Mouse (Mus musculus): ENCODE measurements around the gene Plekhg2. TPM values are rescaled to one million over a fixed set of nuclear protein-coding genes. Genes with fewer than 3 reads are reported as not detected.
"Not testable (repeated sequence)": the region's sequence is repeated elsewhere in the genome, so short reads cannot be mapped to it uniquely, and the experiment has no call there.

The Plekhg2 gene
- polyA plus RNA-seq, 1 experiment from 2014 or later: 35.6 TPM

DNA sequence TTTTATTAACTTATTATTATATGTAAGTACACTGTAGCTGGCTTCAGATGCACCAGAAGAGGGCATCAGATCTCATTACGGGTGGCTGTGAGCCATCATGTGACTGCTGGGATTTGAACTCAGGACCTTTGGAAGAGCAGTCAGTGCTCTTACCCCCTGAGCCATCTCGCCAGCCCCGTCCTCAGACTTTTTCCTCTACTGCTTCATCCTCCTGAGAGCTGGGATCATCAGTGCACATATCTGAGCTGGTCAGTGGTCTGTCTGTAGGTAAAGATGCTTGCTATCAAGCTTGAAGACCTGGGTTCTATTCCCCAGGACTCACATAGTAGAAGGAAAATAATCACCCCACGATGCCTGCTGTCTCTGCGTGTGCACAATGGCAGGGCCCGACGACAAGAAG lies 15.0 kb upstream of the Plekhg2 start:
- ATAC-seq (ENCODE audit: insufficient number of reproducible peaks, insufficient read depth, low FRiP score, low read depth); H3K9me3 ChIP-seq (ENCODE audit: control insufficient read depth, low read length); H3K27me3 ChIP-seq (ENCODE audit: control insufficient read depth, insufficient read depth, low read length); H3K4me2 ChIP-seq (ENCODE audit: low read length); H3K9ac ChIP-seq (ENCODE audit: low read length); H3K4me3 ChIP-seq (ENCODE audit: control insufficient read depth in 1 of 2, insufficient read depth in 1 of 2, low read depth in 1 of 2, low read length in 2 of 2); H3K27ac ChIP-seq (replicated peaks in 1 of 2; ENCODE audit: control insufficient read depth in 1 of 2, insufficient read depth in 1 of 2, low read depth in 2 of 2, low read length in 2 of 2): not testable (repeated sequence)
- H3K36me3 ChIP-seq (ENCODE audit: control insufficient read depth, insufficient read depth, low read length): peaks cover 51% of the 10 kb centered on the region
- peaks cover 13 to 21% of the 10 kb centered on the region in 2 experiments for H3K4me1 ChIP-seq (ENCODE audit: control insufficient read depth in 2 of 2, insufficient read depth in 2 of 2, low read length in 2 of 2)
- 83% methylated on average over 7 of the region's 7 CpGs for WGBS

DNA sequence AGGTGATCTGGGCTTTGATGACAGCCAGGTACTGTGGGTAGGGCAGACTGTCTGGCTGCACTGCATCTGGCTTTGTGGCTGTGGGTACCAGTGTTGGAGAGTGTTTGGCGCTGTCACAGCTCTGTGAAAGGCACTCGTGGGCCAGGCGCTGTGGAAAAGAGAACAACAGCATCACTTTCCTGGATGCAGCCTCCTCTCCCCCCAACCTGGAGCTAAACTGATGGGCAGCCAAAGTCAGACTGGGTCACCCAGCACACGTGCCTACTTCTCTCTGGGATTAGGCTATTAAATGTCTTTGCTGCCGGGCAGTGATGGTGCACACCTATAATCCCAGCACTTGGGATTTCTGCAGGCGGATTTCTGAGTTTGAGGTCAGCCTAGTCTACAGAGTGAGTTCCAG lies 14.5 kb upstream of the Plekhg2 start:
- H3K27ac ChIP-seq (replicated peaks in 1 of 2; ENCODE audit: control insufficient read depth in 1 of 2, insufficient read depth in 1 of 2, low read depth in 2 of 2, low read length in 2 of 2); H3K4me2 ChIP-seq (ENCODE audit: low read length); ATAC-seq (ENCODE audit: insufficient number of reproducible peaks, insufficient read depth, low FRiP score, low read depth); H3K27me3 ChIP-seq (ENCODE audit: control insufficient read depth, insufficient read depth, low read length); H3K9me3 ChIP-seq (ENCODE audit: control insufficient read depth, low read length); H3K9ac ChIP-seq (ENCODE audit: low read length); H3K4me3 ChIP-seq (ENCODE audit: control insufficient read depth in 1 of 2, insufficient read depth in 1 of 2, low read depth in 1 of 2, low read length in 2 of 2): not testable (repeated sequence)
- H3K36me3 ChIP-seq (ENCODE audit: control insufficient read depth, insufficient read depth, low read length): peaks cover 51% of the 10 kb centered on the region
- peaks cover 16 to 23% of the 10 kb centered on the region in 2 experiments for H3K4me1 ChIP-seq (ENCODE audit: control insufficient read depth in 2 of 2, insufficient read depth in 2 of 2, low read length in 2 of 2)
- WGBS: 81% methylated on average over 6 of the region's 6 CpGs

GRCm38 (mm10) chr7:28386462-28386861 lies 14.1 kb upstream of the Plekhg2 start:
- Histone ChIP-seq H3K4me1 (ENCODE audit: control insufficient read depth in 2 of 2, insufficient read depth in 2 of 2, low read length in 2 of 2) (peaks cover 20 to 23% of the 10 kb centered on the region in 2 experiments), H3K9ac (ENCODE audit: low read length) (no peak overlapping the region), H3K9me3 (ENCODE audit: control insufficient read depth, low read length) (no peaks in the 10 kb centered on the region), H3K27me3 (ENCODE audit: control insufficient read depth, insufficient read depth, low read length) (no peaks in the 10 kb centered on the region), H3K27ac (replicated peaks in 1 of 2; ENCODE audit: control insufficient read depth in 1 of 2, insufficient read depth in 1 of 2, low read depth in 2 of 2, low read length in 2 of 2) (no peak overlapping the region), H3K4me2 (ENCODE audit: low read length) (no peak overlapping the region), H3K36me3 (ENCODE audit: control insufficient read depth, insufficient read depth, low read length) (peaks cover 51% of the 10 kb centered on the region), H3K4me3 (ENCODE audit: control insufficient read depth in 1 of 2, insufficient read depth in 1 of 2, low read depth in 1 of 2, low read length in 2 of 2) (no peak overlapping the region)
- WGBS: 5% methylated on average over 4 of the region's 4 CpGs
- peak; percentile 18 for ATAC-seq (ENCODE audit: insufficient number of reproducible peaks, insufficient read depth, low FRiP score, low read depth)

- Histone ChIP-seq H3K27me3 (ENCODE audit: control insufficient read depth, insufficient read depth, low read length) (no peaks in the 10 kb centered on the region), H3K4me1 (ENCODE audit: control insufficient read depth in 2 of 2, insufficient read depth in 2 of 2, low read length in 2 of 2) (peaks cover 25 to 27% of the 10 kb centered on the region in 2 experiments), H3K36me3 (ENCODE audit: control insufficient read depth, insufficient read depth, low read length) (peaks cover 50% of the 10 kb centered on the region), H3K9me3 (ENCODE audit: control insufficient read depth, low read length) (no peaks in the 10 kb centered on the region), H3K27ac (replicated peaks in 1 of 2; ENCODE audit: control insufficient read depth in 1 of 2, insufficient read depth in 1 of 2, low read depth in 2 of 2, low read length in 2 of 2) (no peak overlapping the region), H3K9ac (ENCODE audit: low read length) (no peak overlapping the region), H3K4me3 (ENCODE audit: control insufficient read depth in 1 of 2, insufficient read depth in 1 of 2, low read depth in 1 of 2, low read length in 2 of 2) (no peak overlapping the region), H3K4me2 (ENCODE audit: low read length) (no peak overlapping the region)
- 81% methylated on average over 7 of the region's 7 CpGs for WGBS
- no peak for ATAC-seq (ENCODE audit: insufficient number of reproducible peaks, insufficient read depth, low FRiP score, low read depth)
Measured at GRCm38 (mm10) chr7:28386007-28386406, 13.6 kb upstream of the Plekhg2 start.

DNA sequence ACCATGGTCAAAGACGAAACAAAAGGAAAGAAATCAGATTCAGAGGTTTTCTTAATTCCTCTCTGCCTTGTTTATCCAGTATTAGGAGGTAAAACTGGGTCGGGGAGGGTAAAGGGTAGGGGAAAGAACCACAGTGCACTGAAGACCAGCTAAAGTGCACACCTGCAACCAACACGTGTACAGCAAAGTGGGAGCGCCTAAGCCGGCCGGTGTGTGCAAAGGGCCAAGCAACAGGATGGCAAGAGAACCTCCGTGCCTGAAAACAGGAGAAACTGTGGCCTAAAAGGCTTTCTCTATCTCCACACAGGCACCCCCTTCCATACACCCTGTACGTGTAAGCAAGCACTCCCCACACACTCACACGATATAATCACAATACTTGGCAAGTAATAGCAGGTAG lies 12.8 kb upstream of the Plekhg2 start:
- H3K9ac ChIP-seq (ENCODE audit: low read length): no peak overlapping the region
- no peak for ATAC-seq (ENCODE audit: insufficient number of reproducible peaks, insufficient read depth, low FRiP score, low read depth)
- H3K27me3 ChIP-seq (ENCODE audit: control insufficient read depth, insufficient read depth, low read length): no peaks in the 10 kb centered on the region
- 87% methylated on average over 9 of the region's 9 CpGs for WGBS
- H3K4me1 ChIP-seq (ENCODE audit: control insufficient read depth in 2 of 2, insufficient read depth in 2 of 2, low read length in 2 of 2): peaks cover 32 to 35% of the 10 kb centered on the region in 2 experiments
- peaks cover 42% of the 10 kb centered on the region for H3K36me3 ChIP-seq (ENCODE audit: control insufficient read depth, insufficient read depth, low read length)
- no peak overlapping the region for H3K27ac ChIP-seq (replicated peaks in 1 of 2; ENCODE audit: control insufficient read depth in 1 of 2, insufficient read depth in 1 of 2, low read depth in 2 of 2, low read length in 2 of 2)
- H3K9me3 ChIP-seq (ENCODE audit: control insufficient read depth, low read length): no peaks in the 10 kb centered on the region
- H3K4me3 ChIP-seq (ENCODE audit: control insufficient read depth in 1 of 2, insufficient read depth in 1 of 2, low read depth in 1 of 2, low read length in 2 of 2): no peak overlapping the region
- no peak overlapping the region for H3K4me2 ChIP-seq (ENCODE audit: low read length)

DNA sequence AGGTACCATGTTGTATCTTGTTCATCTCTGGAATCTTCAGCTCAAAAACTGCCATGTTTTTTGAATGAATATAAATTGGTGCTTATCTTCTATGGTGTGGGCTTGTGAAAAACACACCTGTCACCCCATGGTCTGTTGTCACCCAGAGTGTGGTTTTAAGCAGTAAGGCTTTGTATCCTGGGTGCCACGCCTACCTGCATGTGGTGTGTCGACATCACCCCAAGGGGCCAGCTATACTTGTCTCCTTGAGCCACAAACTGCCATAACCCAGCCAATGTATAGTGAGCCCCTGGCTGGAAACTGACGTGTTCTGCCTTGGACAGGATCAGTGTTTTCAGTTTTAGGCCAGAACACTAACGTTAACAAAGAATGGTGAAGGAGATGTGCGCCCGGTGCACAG lies 11.8 kb upstream of the Plekhg2 start:
- no peak for ATAC-seq (ENCODE audit: insufficient number of reproducible peaks, insufficient read depth, low FRiP score, low read depth)
- Histone ChIP-seq H3K4me2 (ENCODE audit: low read length) (no peak overlapping the region), H3K9me3 (ENCODE audit: control insufficient read depth, low read length) (no peaks in the 10 kb centered on the region), H3K27me3 (ENCODE audit: control insufficient read depth, insufficient read depth, low read length) (no peaks in the 10 kb centered on the region), H3K9ac (ENCODE audit: low read length) (no peak overlapping the region), H3K27ac (replicated peaks in 1 of 2; ENCODE audit: control insufficient read depth in 1 of 2, insufficient read depth in 1 of 2, low read depth in 2 of 2, low read length in 2 of 2) (no peak overlapping the region), H3K4me3 (ENCODE audit: control insufficient read depth in 1 of 2, insufficient read depth in 1 of 2, low read depth in 1 of 2, low read length in 2 of 2) (no peak overlapping the region), H3K36me3 (ENCODE audit: control insufficient read depth, insufficient read depth, low read length) (peaks cover 32% of the 10 kb centered on the region), H3K4me1 (ENCODE audit: control insufficient read depth in 2 of 2, insufficient read depth in 2 of 2, low read length in 2 of 2) (peaks cover 36 to 44% of the 10 kb centered on the region in 2 experiments)
- WGBS: 87% methylated on average over 6 of the region's 6 CpGs

DNA sequence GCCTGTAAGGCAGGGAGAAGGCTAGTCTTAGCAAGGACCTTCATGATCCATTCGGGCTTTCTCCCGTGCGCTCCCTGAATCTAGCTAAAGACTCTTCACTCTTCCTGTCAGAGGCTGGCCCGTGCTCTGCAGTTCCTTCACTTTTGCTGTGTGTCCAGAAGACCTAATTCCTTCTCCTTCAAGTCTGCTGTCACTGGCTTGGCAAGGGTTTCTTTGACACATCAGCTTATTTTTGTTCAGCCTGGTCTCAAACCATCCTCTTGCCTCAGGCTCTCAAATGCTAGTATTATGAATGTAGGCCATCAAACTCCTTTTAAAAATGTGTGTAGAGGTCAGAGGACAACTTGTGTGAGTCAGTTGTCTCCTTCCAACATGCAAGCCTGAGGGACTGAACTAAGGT lies 11.2 kb upstream of the Plekhg2 start:
- Histone ChIP-seq H3K4me3 (ENCODE audit: control insufficient read depth in 1 of 2, insufficient read depth in 1 of 2, low read depth in 1 of 2, low read length in 2 of 2) (no peak overlapping the region), H3K9me3 (ENCODE audit: control insufficient read depth, low read length) (no peaks in the 10 kb centered on the region), H3K36me3 (ENCODE audit: control insufficient read depth, insufficient read depth, low read length) (peaks cover 26% of the 10 kb centered on the region), H3K4me2 (ENCODE audit: low read length) (no peak overlapping the region), H3K27ac (replicated peaks in 1 of 2; ENCODE audit: control insufficient read depth in 1 of 2, insufficient read depth in 1 of 2, low read depth in 2 of 2, low read length in 2 of 2) (peak overlapping the region; percentile 97 to 100), H3K27me3 (ENCODE audit: control insufficient read depth, insufficient read depth, low read length) (no peaks in the 10 kb centered on the region), H3K4me1 (ENCODE audit: control insufficient read depth in 2 of 2, insufficient read depth in 2 of 2, low read length in 2 of 2) (peaks cover 36 to 44% of the 10 kb centered on the region in 2 experiments), H3K9ac (ENCODE audit: low read length) (no peak overlapping the region)
- no peak for ATAC-seq (ENCODE audit: insufficient number of reproducible peaks, insufficient read depth, low FRiP score, low read depth)
- 59% methylated on average over 4 of the region's 4 CpGs for whole genome bisulfite sequencing

DNA sequence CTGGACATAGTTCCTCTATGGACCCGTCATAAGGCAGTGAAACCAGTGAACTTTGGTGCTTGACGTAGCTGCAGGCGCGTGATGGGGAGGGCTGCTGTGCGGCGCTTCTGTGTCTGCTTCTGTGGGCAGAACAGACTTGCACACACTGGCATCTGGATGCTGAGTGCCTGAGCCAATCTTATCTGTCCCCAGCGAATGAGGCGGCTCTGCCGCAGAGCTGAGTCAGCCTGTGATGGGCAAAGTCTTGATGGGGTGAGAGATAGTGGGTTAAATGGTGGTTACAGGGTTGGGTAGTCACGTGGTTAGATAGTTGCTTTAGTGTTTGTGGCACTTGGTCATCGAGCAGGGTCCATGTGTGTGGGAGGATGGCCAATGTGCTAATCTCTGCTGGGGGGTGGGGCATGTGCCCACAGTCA lies 10.6 kb upstream of the Plekhg2 start:
- Histone ChIP-seq H3K9ac (ENCODE audit: low read length) (peak overlapping the region; percentile 82), H3K27me3 (ENCODE audit: control insufficient read depth, insufficient read depth, low read length) (no peaks in the 10 kb centered on the region), H3K4me1 (ENCODE audit: control insufficient read depth in 2 of 2, insufficient read depth in 2 of 2, low read length in 2 of 2) (peaks cover 37 to 48% of the 10 kb centered on the region in 2 experiments), H3K4me3 (ENCODE audit: control insufficient read depth in 1 of 2, insufficient read depth in 1 of 2, low read depth in 1 of 2, low read length in 2 of 2) (peak overlapping the region in 1 of 2 experiments; percentile 41; a peak in 2 of 4 replicates), H3K36me3 (ENCODE audit: control insufficient read depth, insufficient read depth, low read length) (peaks cover 20% of the 10 kb centered on the region), H3K27ac (replicated peaks in 1 of 2; ENCODE audit: control insufficient read depth in 1 of 2, insufficient read depth in 1 of 2, low read depth in 2 of 2, low read length in 2 of 2) (peak overlapping the region; percentile 97 to 100), H3K9me3 (ENCODE audit: control insufficient read depth, low read length) (no peaks in the 10 kb centered on the region), H3K4me2 (ENCODE audit: low read length) (peak overlapping the region; percentile 76)
- peak; percentile 9; the same call in 1 of the 2 replicates for ATAC-seq (ENCODE audit: insufficient number of reproducible peaks, insufficient read depth, low FRiP score, low read depth)
- 9% methylated on average over 11 of the region's 11 CpGs for WGBS
